Mouse (Mus musculus) midbrain, embryonic 11.5 days (tissue): Measurements from ENCODE around the gene Spryd7. TPM values are rescaled to one million over a fixed set of nuclear protein-coding genes. Genes with fewer than 3 reads are reported as not detected.
"Not testable (repeated sequence)": the region's sequence is repeated elsewhere in the genome, so short reads cannot be mapped to it uniquely, and the experiment has no call there.

Experiments used
- ATAC-seq: fragments of 200-750 bp; cut with Nextera tagmentation; 2 replicates; pipeline ENCODE4 v1.8.0; 2017; ENCODE audit warnings: moderate TSS enrichment, moderate library complexity; ENCODE audit not compliant: low FRiP score
- DNase-seq: peaks from one replicate; pipeline ENCODE4 v3.0.0; 2015; ENCODE audit warnings: low spot score; ENCODE audit errors: missing footprints
- H3K27ac ChIP-seq: fragments of 300-500 bp; sonication (generic); 2 replicates; pipeline ENCODE4 v1.5.1; 2014; ENCODE audit warnings: low read depth, low read length
- H3K27me3 ChIP-seq: fragments of 300-500 bp; sonication (generic); 2 replicates; pipeline ENCODE4 v1.6.1; 2014; ENCODE audit warnings: mild to moderate bottlenecking, low read length, moderate library complexity, mixed read lengths; ENCODE audit not compliant: control insufficient read depth, insufficient read depth
- H3K36me3 ChIP-seq: fragments of 300-500 bp; sonication (generic); 2 replicates; pipeline ENCODE4 v1.6.1; 2014; ENCODE audit warnings: mild to moderate bottlenecking, low read length, moderate library complexity, mixed read lengths; ENCODE audit not compliant: control insufficient read depth, insufficient read depth
- H3K4me1 ChIP-seq: fragments of 300-500 bp; sonication (generic); 2 replicates; pipeline ENCODE4 v1.6.1; 2014; ENCODE audit warnings: low read length; ENCODE audit not compliant: control insufficient read depth, insufficient read depth
- H3K4me2 ChIP-seq: fragments of 300-500 bp; sonication (generic); 2 replicates; pipeline ENCODE4 v1.6.1; 2014; ENCODE audit warnings: mild to moderate bottlenecking, moderate library complexity
- H3K4me3 ChIP-seq: fragments of 300-500 bp; sonication (generic); 2 replicates; pipeline ENCODE4 v1.5.1; 2014; ENCODE audit warnings: low read depth, low read length
- H3K9ac ChIP-seq: fragments of 300-500 bp; sonication (generic); 2 replicates; pipeline ENCODE4 v1.6.1; 2014; ENCODE audit warnings: low read length
- H3K9me3 ChIP-seq: fragments of 300-500 bp; sonication (generic); 2 replicates; pipeline ENCODE4 v1.6.1; 2016; ENCODE audit warnings: low read length; ENCODE audit not compliant: control insufficient read depth
- WGBS: fragments of 180-500 bp; shearing (Covaris S2); extraction: QIAGEN DNeasy Blood & Tissue Kit; methylation state at CpG from one replicate; pipeline ENCODE4 v1.1.7; 2014; 5-methylcytosine and 5-hydroxymethylcytosine counted together
- polyA plus RNA-seq: library from polyadenylated mRNA; unstranded; fragments of >200 nt; fragmentation: Nextera tagmentation; extraction: Ambion mirVana; gene quantifications from 2 replicates; pipeline ENCODE4 v1.2.1, GENCODE M21; 2014

Gene Spryd7
- polyA plus RNA-seq, 1 experiment from 2014 or later: 16.2 TPM

DNA sequence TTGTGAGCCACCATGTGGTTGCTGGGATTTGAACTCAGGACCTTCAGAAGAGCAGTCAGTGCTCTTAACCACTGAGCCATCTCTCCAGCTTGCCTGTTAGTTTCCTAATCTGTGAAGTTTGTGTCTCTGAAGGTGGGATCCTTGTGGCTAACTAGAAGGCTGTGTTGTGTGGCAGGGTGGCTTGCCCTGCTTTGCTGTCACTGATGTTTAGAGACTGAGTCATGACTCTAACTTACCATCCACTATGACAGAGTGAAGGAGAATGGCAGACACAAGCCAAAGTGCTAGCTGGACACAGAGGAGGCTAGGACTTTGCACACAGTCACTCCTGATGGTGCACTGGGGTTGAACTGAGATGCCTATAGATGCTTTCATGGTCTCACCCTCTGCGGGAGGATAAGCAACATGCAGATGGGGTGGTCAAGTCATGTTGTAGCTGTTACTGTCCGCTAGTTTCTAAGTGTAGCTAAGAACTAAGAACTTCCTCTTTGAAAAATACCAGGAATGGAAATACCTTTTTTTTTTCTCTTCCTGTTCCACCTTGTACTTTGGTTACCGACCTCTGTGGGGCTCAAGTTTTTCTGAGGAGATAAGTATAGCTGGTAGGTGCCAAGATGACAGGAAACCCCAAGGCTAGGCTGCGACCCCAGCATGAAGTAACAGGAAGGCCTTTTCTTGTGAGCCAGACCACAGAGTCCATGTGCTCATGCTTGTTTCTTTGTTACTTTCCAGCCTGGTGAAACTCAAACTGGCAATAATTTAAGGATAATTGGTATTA lies 32.8 kb upstream of the Spryd7 start:
- H3K27me3 ChIP-seq: no peaks in the 10 kb centered on the region
- H3K4me3 ChIP-seq: no peak overlapping the region
- H3K9ac ChIP-seq: no peak overlapping the region
- no peaks in the 10 kb centered on the region for H3K9me3 ChIP-seq
- H3K36me3 ChIP-seq: no peaks in the 10 kb centered on the region
- WGBS: 85% methylated on average over 4 of the region's 4 CpGs
- no peaks in the 10 kb centered on the region for H3K4me1 ChIP-seq
- no peak overlapping the region for H3K4me2 ChIP-seq
- ATAC-seq (no peak), DNase-seq (no peak)
- H3K27ac ChIP-seq: no peak overlapping the region

GRCm38 (mm10) chr14:61575941-61576340 lies 19.3 kb upstream of the Spryd7 start:
- Histone ChIP-seq H3K36me3 (no peaks in the 10 kb centered on the region), H3K4me1 (no peaks in the 10 kb centered on the region), H3K4me2 (no peak overlapping the region), H3K9me3 (no peaks in the 10 kb centered on the region), H3K27me3 (no peaks in the 10 kb centered on the region), H3K9ac (no peak overlapping the region), H3K27ac (no peak overlapping the region), H3K4me3 (no peak overlapping the region)
- no peak for DNase-seq
- ATAC-seq: no peak
- 89% methylated on average over 8 of the region's 8 CpGs for WGBS

DNA sequence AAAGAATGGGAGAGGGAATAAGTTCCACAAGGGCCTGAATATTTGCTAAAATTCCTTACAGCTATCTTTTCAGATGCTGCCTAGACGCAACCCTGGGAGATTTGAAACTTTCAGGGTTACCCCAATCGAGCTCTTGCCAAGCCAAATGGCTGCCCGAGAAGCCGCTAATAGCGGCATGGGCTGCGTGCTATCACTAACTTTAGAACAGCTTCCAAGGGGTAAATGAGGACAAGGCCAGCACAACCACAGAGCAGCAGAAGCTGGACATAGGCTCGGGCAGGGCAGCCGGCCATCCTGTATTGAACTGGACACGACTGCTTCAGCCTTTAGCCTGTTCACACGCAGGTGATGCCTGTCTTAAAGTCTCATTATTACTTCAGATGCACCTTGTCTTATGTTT lies 18.4 kb upstream of the Spryd7 start:
- WGBS: 92% methylated on average over 10 of the region's 10 CpGs

GRCm38 (mm10) chr14:61572131-61572530 lies 15.4 kb upstream of the Spryd7 start:
- no peaks in the 10 kb centered on the region for H3K9me3 ChIP-seq

More for the DNA sequence above, 18.4 kb upstream of the Spryd7 start:
- no peaks in the 10 kb centered on the region for H3K4me1 ChIP-seq
- H3K36me3 ChIP-seq: no peaks in the 10 kb centered on the region
- no peak overlapping the region for H3K4me3 ChIP-seq
- no peak overlapping the region for H3K9ac ChIP-seq
- no peaks in the 10 kb centered on the region for H3K27me3 ChIP-seq
- DNase-seq (no peak), ATAC-seq (no peak)
- no peak overlapping the region for H3K4me2 ChIP-seq
- H3K9me3 ChIP-seq: no peaks in the 10 kb centered on the region
- H3K27ac ChIP-seq: no peak overlapping the region

GRCm38 (mm10) chr14:61571366-61571765 lies 14.7 kb upstream of the Spryd7 start:
- Histone ChIP-seq H3K27ac (no peak overlapping the region), H3K27me3 (no peaks in the 10 kb centered on the region), H3K36me3 (no peaks in the 10 kb centered on the region), H3K9me3 (no peaks in the 10 kb centered on the region), H3K9ac (no peak overlapping the region), H3K4me3 (no peak overlapping the region), H3K4me1 (no peaks in the 10 kb centered on the region), H3K4me2 (no peak overlapping the region)
- ATAC-seq (no peak), DNase-seq (peak; percentile 97)
- WGBS: 13% methylated on average over 4 of the region's 4 CpGs

More at GRCm38 (mm10) chr14:61572131-61572530, 15.4 kb upstream of the Spryd7 start:
- H3K27me3 ChIP-seq: no peaks in the 10 kb centered on the region
- WGBS: 73% methylated on average over 2 of the region's 2 CpGs
- no peak overlapping the region for H3K9ac ChIP-seq
- DNase-seq: no peak
- no peak for ATAC-seq
- H3K4me3 ChIP-seq: no peak overlapping the region
- no peaks in the 10 kb centered on the region for H3K4me1 ChIP-seq
- H3K27ac ChIP-seq: no peak overlapping the region
- H3K4me2 ChIP-seq: no peak overlapping the region
- H3K36me3 ChIP-seq: no peaks in the 10 kb centered on the region

- no peaks in the 10 kb centered on the region for H3K4me1 ChIP-seq
- H3K4me3 ChIP-seq: no peak overlapping the region
- H3K9me3 ChIP-seq: no peaks in the 10 kb centered on the region
- ATAC-seq: no peak
- H3K36me3 ChIP-seq: no peaks in the 10 kb centered on the region
- no peak overlapping the region for H3K4me2 ChIP-seq
- no peak for DNase-seq
- no peak overlapping the region for H3K9ac ChIP-seq
- H3K27me3 ChIP-seq: no peaks in the 10 kb centered on the region
- no peak overlapping the region for H3K27ac ChIP-seq
- 65% methylated on average over 2 of the region's 2 CpGs for WGBS
Measured at GRCm38 (mm10) chr14:61569344-61569743, 12.7 kb upstream of the Spryd7 start.

DNA sequence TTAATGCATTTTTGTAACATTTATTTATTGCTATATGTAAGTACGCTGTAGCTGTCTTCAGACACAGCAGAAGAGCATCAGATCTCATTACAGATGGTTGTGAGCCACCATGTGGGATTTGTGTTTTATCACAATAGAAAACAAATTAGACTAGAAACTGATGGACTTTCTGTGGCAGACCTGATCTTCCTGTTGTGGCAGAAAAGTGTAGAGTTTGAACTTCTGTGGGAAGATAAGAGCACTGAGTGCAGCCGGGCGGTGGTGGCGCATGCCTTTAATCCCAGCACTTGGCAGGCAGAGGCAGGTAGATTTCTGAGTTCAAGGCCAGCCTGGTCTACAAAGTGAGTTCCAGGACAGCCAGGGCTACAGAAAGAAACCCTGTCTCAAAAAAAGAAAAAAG lies 9.5 kb upstream of the Spryd7 start:
- not testable (repeated sequence) for H3K4me1 ChIP-seq, H3K27ac ChIP-seq, ATAC-seq, H3K9me3 ChIP-seq, H3K4me3 ChIP-seq, H3K36me3 ChIP-seq, DNase-seq, H3K27me3 ChIP-seq, H3K9ac ChIP-seq, H3K4me2 ChIP-seq
- WGBS: 91% methylated on average over 4 of the region's 4 CpGs

DNA sequence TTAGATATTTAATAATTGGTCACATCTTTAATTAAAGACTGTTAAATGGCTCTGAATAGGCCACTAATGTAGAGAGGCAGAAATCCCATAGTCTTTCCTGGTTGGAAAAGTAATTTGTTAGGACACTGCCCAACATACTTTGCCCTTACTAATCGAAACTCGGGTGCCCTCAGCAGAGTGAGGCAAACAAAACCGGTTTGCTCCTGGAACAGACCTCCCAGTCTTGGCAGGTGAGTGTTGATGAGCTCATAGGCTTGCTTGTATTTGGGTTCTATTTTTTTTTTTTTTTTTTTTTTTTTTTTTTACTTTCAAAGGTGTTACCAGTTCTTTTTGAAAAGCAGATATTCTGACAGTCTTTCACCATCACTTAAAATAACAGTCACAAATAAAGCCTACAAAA lies 3.2 kb upstream of the Spryd7 start:
- Histone ChIP-seq H3K4me2 (no peak overlapping the region), H3K27ac (no peak overlapping the region), H3K4me1 (peaks cover 4% of the 10 kb centered on the region; the same call in 1 of the 2 replicates), H3K9ac (no peak overlapping the region), H3K27me3 (0 out of 2 replicates have a peak, but pooled peaks cover 2% of the 10 kb centered on the region), H3K9me3 (no peaks in the 10 kb centered on the region), H3K4me3 (no peak overlapping the region), H3K36me3 (no peaks in the 10 kb centered on the region)
- ATAC-seq (no peak), DNase-seq (peak; percentile 12)
- 77% methylated on average over 3 of the region's 3 CpGs for WGBS

DNA sequence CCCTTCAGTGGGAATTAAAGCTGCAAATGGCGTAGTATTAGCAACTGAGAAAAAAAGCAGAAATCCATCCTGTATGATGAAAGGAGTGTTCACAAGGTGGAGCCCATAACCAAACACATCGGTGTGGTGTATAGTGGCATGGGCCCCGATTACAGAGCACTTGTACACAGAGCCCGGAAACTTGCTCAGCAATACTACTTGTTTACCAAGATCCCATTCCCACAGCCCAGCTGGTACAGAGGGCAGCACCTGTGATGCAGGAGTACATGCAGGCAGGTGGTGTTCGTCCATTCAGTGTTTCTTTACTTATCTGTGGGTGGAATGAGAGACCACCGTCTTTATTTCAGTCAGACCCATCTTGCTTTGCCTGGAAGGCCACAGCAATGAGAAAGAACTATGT lies 2.2 kb upstream of the Spryd7 start:
- no peak overlapping the region for H3K4me2 ChIP-seq
- DNase-seq: no peak
- H3K4me1 ChIP-seq: peaks cover 4% of the 10 kb centered on the region; the same call in 1 of the 2 replicates
- no peak overlapping the region for H3K9ac ChIP-seq
- no peak for ATAC-seq
- 91% methylated on average over 6 of the region's 6 CpGs for WGBS
- H3K36me3 ChIP-seq: no peaks in the 10 kb centered on the region
- no peak overlapping the region for H3K4me3 ChIP-seq
- H3K9me3 ChIP-seq: no peaks in the 10 kb centered on the region
- no peak overlapping the region for H3K27ac ChIP-seq
- H3K27me3 ChIP-seq: 0 out of 2 replicates have a peak, but pooled peaks cover 2% of the 10 kb centered on the region
